Mouse (Mus musculus) lung, embryonic 15.5 days (tissue): ENCODE measurements around the gene R3hdm1. TPM values are rescaled to one million over a fixed set of nuclear protein-coding genes. Genes with fewer than 3 reads are reported as not detected.
"Not testable (repeated sequence)": the region's sequence is repeated elsewhere in the genome, so short reads cannot be mapped to it uniquely, and the experiment has no call there.

Experiments used
- ATAC-seq: fragments of 200-750 bp; cut with Nextera tagmentation; 2 replicates; pipeline ENCODE4 v1.8.0; 2017; ENCODE audit warnings: moderate number of reproducible peaks, borderline replicate concordance; ENCODE audit not compliant: low FRiP score, low TSS enrichment; ENCODE audit errors: extremely low read depth
- H3K27ac ChIP-seq: fragments of 300-500 bp; sonication (generic); 2 replicates; pipeline ENCODE4 v1.5.1; 2015; ENCODE audit warnings: moderate library complexity, mild to moderate bottlenecking, inconsistent platforms
- H3K27me3 ChIP-seq: fragments of 300-500 bp; sonication (generic); 2 replicates; pipeline ENCODE4 v1.6.1; 2015; ENCODE audit warnings: inconsistent platforms
- H3K36me3 ChIP-seq: fragments of 300-500 bp; sonication (generic); 2 replicates; pipeline ENCODE4 v1.6.1; 2015; ENCODE audit warnings: inconsistent platforms
- H3K4me1 ChIP-seq: fragments of 300-500 bp; sonication (generic); 2 replicates; pipeline ENCODE4 v1.6.1; 2015; ENCODE audit warnings: inconsistent platforms
- H3K4me2 ChIP-seq: fragments of 300-500 bp; sonication (generic); 2 replicates; pipeline ENCODE4 v1.6.1; 2015; ENCODE audit warnings: inconsistent platforms, mild to moderate bottlenecking, moderate library complexity
- H3K4me3 ChIP-seq: fragments of 300-500 bp; sonication (generic); 2 replicates; pipeline ENCODE4 v1.5.1; 2015; ENCODE audit warnings: mild to moderate bottlenecking, inconsistent platforms
- H3K9ac ChIP-seq: fragments of 300-500 bp; sonication (generic); 2 replicates; pipeline ENCODE4 v1.6.1; 2015; ENCODE audit warnings: inconsistent platforms
- H3K9me3 ChIP-seq: fragments of 300-500 bp; sonication (generic); 2 replicates; pipeline ENCODE4 v1.6.1; 2016; ENCODE audit warnings: inconsistent platforms
- WGBS: fragments of 180-500 bp; shearing (Covaris S2); methylation state at CpG from one replicate; pipeline ENCODE4 v1.1.7; 2015; 5-methylcytosine and 5-hydroxymethylcytosine counted together
- polyA plus RNA-seq: library from polyadenylated mRNA; unstranded; fragments of >200 nt; fragmentation: Nextera tagmentation; extraction: Ambion mirVana; gene quantifications from 2 replicates; pipeline ENCODE4 v1.2.1, GENCODE M21; 2015

The R3hdm1 gene
- polyA plus RNA-seq, 1 experiment from 2014 or later: 59.7 TPM

DNA sequence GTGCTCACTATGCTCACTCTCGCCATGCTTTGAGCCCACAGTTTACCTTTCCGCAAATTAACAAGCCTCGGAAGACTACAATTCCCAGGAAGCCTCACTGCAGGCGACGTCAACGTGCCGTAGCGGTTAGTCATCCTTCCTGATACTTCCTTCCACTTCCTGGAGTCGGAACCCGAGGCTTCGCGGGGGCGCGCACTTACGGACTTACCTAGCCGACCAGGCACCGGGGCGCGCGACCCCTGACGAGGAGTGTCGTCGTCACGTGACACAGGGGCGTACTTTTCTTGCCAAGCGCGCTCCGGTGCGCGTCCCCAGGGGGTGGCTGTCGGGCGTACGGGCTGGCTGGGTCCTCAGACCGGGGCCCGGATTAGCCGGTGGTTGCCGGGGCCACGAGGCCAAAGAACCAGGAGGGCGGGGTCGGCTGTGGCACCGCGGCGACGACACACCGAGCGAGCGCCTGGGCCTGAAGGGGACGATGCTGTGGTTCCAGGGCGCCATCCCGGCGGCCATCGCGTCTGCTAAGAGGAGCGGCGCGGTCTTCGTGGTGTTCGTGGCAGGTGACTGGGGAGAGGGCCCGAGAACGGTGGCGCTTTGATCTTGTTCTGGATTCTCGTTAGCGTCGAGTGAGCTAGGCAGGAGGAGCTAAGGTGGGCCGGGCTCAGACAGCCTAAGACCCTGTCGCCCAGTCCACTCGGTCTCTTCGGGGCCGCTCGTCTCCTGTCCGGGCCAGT is 141.1 kb downstream of the R3hdm1 start:
- H3K4me1 ChIP-seq: peaks cover 12% of the 10 kb centered on the region
- no peaks in the 10 kb centered on the region for H3K27me3 ChIP-seq
- H3K36me3 ChIP-seq: no peaks in the 10 kb centered on the region
- peak overlapping the region; percentile 89 for H3K27ac ChIP-seq
- ATAC-seq: peak; percentile 95
- peak overlapping the region; percentile 91 for H3K4me3 ChIP-seq
- H3K9me3 ChIP-seq: no peaks in the 10 kb centered on the region
- WGBS: under 1% methylated on average over 71 of the region's 71 CpGs
- H3K9ac ChIP-seq: peak overlapping the region; percentile 89
- peak overlapping the region; percentile 73 for H3K4me2 ChIP-seq

DNA sequence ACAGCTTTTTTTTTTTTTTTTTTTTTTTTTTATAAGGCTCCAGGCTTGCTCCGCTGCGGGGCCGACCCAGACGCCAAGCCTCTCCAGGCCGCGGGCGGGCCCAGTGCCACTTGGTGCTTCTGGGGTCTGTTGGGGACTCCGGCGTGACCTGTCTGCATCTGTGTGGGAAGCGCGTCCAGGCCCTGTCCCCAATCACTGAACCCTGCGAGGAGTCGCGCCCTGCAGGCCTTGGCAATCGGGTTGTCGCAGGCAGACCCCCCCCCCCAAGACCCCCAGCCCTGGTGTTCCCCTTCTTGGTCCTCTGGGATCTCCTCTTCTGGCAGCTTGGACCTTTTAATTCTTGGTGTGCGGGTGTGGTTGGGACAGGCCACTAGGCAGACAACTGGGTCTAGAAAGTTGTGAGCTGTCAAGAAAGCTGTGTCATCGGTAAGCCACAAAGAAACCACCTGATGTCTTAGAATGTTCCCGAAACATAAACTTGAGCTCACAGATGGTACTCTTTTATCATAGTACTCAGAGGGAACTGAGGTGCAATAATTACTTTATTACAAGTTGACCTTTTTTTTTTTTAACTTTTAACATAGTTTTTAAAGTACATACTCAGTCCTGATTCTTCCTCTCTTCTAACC is 141.7 kb downstream of the R3hdm1 start:
- Histone ChIP-seq H3K36me3 (no peaks in the 10 kb centered on the region), H3K4me1 (peaks cover 12% of the 10 kb centered on the region), H3K27ac (peak overlapping the region; percentile 89), H3K4me2 (peak overlapping the region; percentile 73), H3K9me3 (no peaks in the 10 kb centered on the region), H3K9ac (peak overlapping the region; percentile 89), H3K27me3 (no peaks in the 10 kb centered on the region), H3K4me3 (peak overlapping the region; percentile 91)
- ATAC-seq: peak; percentile 64
- WGBS: 1% methylated on average over 17 of the region's 19 CpGs

DNA sequence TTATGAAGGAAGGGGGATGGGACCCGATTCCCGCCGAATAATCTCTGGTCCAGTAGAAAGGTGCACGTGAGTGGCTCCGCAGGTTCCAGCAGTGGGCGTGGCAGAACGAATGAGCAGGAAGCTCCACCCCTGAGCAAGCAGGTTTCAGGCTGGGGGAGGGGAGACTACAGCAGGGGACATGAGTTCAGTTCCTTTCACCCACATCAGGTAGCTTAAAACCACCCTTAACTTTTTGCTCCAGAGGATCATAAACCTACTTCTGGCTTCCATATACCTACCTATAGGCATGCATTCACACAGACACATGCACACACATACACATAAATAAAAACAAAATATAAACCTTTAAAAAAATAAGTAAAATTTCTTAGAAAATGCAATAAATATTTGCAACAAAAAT is 164.0 kb downstream of the R3hdm1 start:
- ATAC-seq, H3K4me3 ChIP-seq, H3K27ac ChIP-seq, H3K9me3 ChIP-seq, H3K27me3 ChIP-seq, H3K4me2 ChIP-seq, H3K4me1 ChIP-seq, H3K9ac ChIP-seq: not testable (repeated sequence)
- peaks cover 70% of the 10 kb centered on the region for H3K36me3 ChIP-seq
- 80% methylated on average over 7 of the region's 7 CpGs for WGBS

DNA sequence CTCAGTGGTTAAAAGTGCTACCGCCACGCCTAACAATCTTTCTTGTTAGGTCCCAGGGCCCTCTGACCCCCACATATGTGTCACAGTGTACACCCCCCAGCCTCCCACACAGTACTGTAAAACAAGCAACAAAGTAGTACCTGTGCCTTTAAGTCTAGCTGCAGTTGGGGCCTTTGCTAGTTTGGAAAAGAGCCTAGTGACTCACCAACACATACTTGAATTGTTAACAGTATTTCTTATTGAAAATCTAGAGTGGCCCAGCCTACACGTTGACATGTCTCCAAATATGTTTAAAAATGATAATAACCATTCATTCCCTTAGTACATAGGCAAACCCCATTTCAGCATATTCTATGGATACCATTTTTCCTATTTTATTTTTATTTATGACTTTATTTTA is 167.6 kb downstream of the R3hdm1 start:
- H3K9ac ChIP-seq: no peak overlapping the region
- no peak overlapping the region for H3K4me3 ChIP-seq
- H3K27me3 ChIP-seq: no peaks in the 10 kb centered on the region
- no peaks in the 10 kb centered on the region for H3K4me1 ChIP-seq
- H3K9me3 ChIP-seq: no peaks in the 10 kb centered on the region
- ATAC-seq: no peak
- H3K4me2 ChIP-seq: no peak overlapping the region
- no peak overlapping the region for H3K27ac ChIP-seq
- H3K36me3 ChIP-seq: peaks cover 76% of the 10 kb centered on the region
- WGBS: 88% methylated on average over 3 of the region's 3 CpGs

DNA sequence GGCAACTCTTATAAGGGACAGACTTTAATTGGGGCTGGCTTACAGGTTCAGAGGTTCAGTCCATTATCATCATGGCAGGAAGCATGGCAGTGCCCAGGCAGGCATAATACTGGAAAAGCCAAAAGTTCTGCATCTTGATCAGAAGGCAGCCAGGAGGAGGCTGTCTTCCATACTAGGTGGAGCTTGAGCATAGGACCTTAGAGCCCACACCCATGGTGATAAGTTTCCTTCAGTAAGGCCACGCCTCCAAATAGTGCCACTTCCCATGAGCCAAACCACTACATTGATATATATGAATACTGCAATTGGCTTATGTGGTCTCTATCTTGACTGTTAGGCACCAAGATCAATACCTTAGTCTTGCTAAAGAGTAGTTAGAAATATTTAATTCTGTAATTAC is 172.8 kb downstream of the R3hdm1 start:
- WGBS: 81% methylated on average over 1 of the region's 1 CpGs
- H3K4me1 ChIP-seq: no peaks in the 10 kb centered on the region
- no peaks in the 10 kb centered on the region for H3K9me3 ChIP-seq
- H3K4me2 ChIP-seq: no peak overlapping the region
- no peak overlapping the region for H3K4me3 ChIP-seq
- no peaks in the 10 kb centered on the region for H3K27me3 ChIP-seq
- no peak overlapping the region for H3K9ac ChIP-seq
- no peak overlapping the region for H3K27ac ChIP-seq
- H3K36me3 ChIP-seq: peaks cover 75% of the 10 kb centered on the region
- no peak for ATAC-seq

DNA sequence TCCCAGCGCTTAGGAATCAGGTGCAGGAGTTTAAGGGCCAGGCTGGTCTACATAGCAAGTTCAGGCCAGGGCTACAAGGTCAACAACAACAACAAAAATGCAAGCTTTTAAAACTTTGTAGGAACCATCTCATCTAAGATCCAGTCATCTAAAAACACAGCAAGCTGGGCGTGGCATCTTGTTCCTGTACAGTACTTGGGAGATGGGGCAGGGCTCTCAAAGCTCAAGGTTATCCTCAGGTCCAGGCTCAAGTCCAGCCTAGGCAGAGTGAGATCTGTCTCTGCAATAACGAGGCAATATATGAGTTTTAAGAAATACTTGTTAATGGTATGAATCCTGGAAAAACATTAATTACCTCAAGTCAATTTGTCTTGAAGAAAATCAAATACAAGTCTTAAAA is 175.5 kb downstream of the R3hdm1 start:
- no peak for ATAC-seq
- 92% methylated on average over 3 of the region's 3 CpGs for WGBS

DNA sequence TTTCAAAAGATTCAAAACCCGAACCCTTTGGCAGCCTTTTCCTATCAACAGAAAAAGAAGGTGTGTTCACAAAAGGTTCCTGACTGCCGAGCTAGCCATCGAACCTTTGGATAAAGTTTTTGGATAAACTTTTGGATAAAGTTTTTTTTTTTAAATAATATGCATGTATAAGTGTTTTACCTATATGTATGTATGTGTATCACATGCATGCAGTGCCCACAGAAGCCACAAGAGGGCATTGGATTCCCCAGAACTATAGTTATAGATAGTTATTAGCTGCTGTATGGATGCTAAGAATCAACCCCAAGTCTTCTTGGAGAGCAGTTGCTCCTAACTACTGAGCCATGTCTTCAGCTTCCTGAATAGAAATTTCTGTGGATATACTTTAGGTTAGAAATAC is 178.7 kb downstream of the R3hdm1 start:
- H3K36me3 ChIP-seq: peaks cover 34% of the 10 kb centered on the region
- no peak overlapping the region for H3K4me3 ChIP-seq
- H3K9ac ChIP-seq: no peak overlapping the region
- H3K4me2 ChIP-seq: no peak overlapping the region
- WGBS: 92% methylated on average over 3 of the region's 3 CpGs
- no peaks in the 10 kb centered on the region for H3K4me1 ChIP-seq
- no peaks in the 10 kb centered on the region for H3K9me3 ChIP-seq
- ATAC-seq: no peak
- H3K27ac ChIP-seq: no peak overlapping the region
- no peaks in the 10 kb centered on the region for H3K27me3 ChIP-seq

More for the DNA sequence above, 175.5 kb downstream of the R3hdm1 start:
- Histone ChIP-seq H3K27me3 (no peaks in the 10 kb centered on the region), H3K4me3 (no peak overlapping the region), H3K4me2 (no peak overlapping the region), H3K27ac (no peak overlapping the region), H3K36me3 (peaks cover 63% of the 10 kb centered on the region), H3K9me3 (no peaks in the 10 kb centered on the region), H3K4me1 (no peaks in the 10 kb centered on the region), H3K9ac (no peak overlapping the region)

DNA sequence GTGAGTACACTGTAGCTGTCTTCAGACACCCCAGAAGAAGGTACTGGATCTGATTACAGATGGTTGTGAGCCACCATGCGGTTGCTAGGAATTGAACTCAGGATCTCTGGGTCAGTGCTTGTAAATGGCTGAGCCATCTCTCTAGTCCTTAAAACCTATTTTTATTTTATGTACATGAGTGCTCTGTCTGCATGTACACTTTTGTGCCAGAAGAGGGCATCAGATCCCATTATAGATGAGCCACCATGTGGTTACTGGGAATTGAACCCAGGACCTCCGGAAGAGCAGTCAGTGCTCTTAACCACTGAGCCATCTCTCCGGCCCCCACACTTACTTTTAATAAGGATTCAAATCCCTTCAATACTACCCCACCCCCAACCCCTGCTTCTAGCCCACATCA is 179.8 kb downstream of the R3hdm1 start:
- no peak for ATAC-seq
- H3K4me3 ChIP-seq: no peak overlapping the region
- no peak overlapping the region for H3K9ac ChIP-seq
- WGBS: 98% methylated on average over 3 of the region's 3 CpGs
- peaks cover 24% of the 10 kb centered on the region for H3K36me3 ChIP-seq
- no peak overlapping the region for H3K4me2 ChIP-seq
- no peaks in the 10 kb centered on the region for H3K27me3 ChIP-seq
- no peaks in the 10 kb centered on the region for H3K4me1 ChIP-seq
- no peak overlapping the region for H3K27ac ChIP-seq
- H3K9me3 ChIP-seq: no peaks in the 10 kb centered on the region

DNA sequence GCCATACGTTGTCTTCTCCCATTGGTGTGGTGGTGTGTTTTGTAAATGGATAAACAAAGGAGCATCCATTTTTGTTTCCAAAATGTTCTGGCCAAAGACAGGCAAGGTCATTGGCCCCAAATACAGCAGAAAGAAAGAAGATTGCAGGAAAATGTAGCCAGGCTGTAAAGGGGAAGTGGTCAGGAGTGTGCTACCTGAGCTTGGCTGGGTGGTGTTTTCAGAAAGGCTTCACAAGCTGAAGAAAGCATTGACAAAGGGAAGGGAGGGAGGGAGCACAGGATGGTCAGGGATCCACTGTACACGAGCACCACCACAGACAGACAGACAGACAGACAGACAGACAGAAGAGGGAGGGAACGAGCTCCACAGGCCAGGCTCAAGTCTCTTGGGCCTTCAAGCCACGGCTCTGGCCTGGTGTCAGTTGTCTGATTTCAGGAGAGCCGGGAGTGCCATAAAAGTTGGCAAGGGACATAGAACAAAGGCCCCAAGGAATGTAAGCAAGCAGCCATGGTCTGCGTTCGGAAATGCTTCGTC is 181.1 kb downstream of the R3hdm1 start:
- H3K9me3 ChIP-seq: no peaks in the 10 kb centered on the region
- H3K4me3 ChIP-seq: no peak overlapping the region
- no peak for ATAC-seq
- WGBS: 79% methylated on average over 8 of the region's 8 CpGs
- peaks cover 12% of the 10 kb centered on the region for H3K36me3 ChIP-seq
- no peak overlapping the region for H3K9ac ChIP-seq
- no peaks in the 10 kb centered on the region for H3K27me3 ChIP-seq
- no peaks in the 10 kb centered on the region for H3K4me1 ChIP-seq
- no peak overlapping the region for H3K4me2 ChIP-seq
- H3K27ac ChIP-seq: no peak overlapping the region

DNA sequence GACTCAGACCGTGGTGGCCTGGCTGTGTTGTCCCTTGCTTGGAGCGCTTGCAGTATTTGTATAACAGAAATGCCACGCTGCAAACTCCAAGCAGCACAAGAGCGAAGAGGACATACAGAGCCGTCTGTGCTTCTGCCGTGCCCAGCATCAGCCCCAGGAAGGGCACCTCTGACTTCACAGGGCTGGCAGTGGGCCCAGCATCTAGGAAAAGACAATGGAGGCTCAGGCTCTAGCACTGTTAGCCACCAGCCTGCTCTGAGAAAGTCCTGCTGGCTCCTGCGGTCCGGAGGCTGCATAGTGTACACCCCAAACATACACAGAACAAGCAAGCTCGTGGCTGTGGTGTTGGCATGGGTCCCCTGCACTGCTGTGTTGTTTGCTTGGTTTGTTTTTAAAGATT is 182.0 kb downstream of the R3hdm1 start:
- no peak overlapping the region for H3K9ac ChIP-seq
- H3K9me3 ChIP-seq: no peaks in the 10 kb centered on the region
- no peaks in the 10 kb centered on the region for H3K4me1 ChIP-seq
- H3K27ac ChIP-seq: no peak overlapping the region
- 81% methylated on average over 9 of the region's 9 CpGs for WGBS
- no peak for ATAC-seq
- H3K36me3 ChIP-seq: peaks cover 4% of the 10 kb centered on the region; the same call in 1 of the 2 replicates
- no peak overlapping the region for H3K4me2 ChIP-seq
- no peaks in the 10 kb centered on the region for H3K27me3 ChIP-seq
- no peak overlapping the region for H3K4me3 ChIP-seq
